Mouse (Mus musculus) myocyte (in vitro differentiated cells): Measurements from ENCODE around the gene Ms4a6c.

ENCODE experiments used
- CEBPB ChIP-seq: IDR thresholded peaks from 2 replicates; pipeline ENCODE4 v1.6.1; 2011; ENCODE audit warnings: mild to moderate bottlenecking, moderate library complexity; ENCODE audit not compliant: poor library complexity, insufficient read depth, severe bottlenecking
- E2F4 ChIP-seq: IDR thresholded peaks from one replicate; pipeline ENCODE4 v1.6.1; 2011; ENCODE audit warnings: mild to moderate bottlenecking, control low read depth, moderate library complexity; ENCODE audit not compliant: insufficient read depth
- MAX ChIP-seq: IDR thresholded peaks from one replicate; pipeline ENCODE4 v1.6.1; 2011; ENCODE audit warnings: low read depth, mild to moderate bottlenecking, control low read depth
- MYOD1 ChIP-seq, 3 experiments: IDR thresholded peaks; one replicate each; pipeline ENCODE4 v1.6.1; 2011; ENCODE audit warnings: control low read depth in 2 of 3, low read depth in 2 of 3, mild to moderate bottlenecking in 2 of 3, moderate library complexity in 1 of 3; ENCODE audit not compliant: insufficient read length in 2 of 3, control insufficient read depth in 1 of 3
- MYOG ChIP-seq, 3 experiments: IDR thresholded peaks; one replicate each; pipeline ENCODE4 v1.6.1; 2011; ENCODE audit warnings: control low read depth in 2 of 3, low read depth in 2 of 3, mild to moderate bottlenecking in 2 of 3; ENCODE audit not compliant: insufficient read length in 2 of 3, control insufficient read depth in 1 of 3, insufficient read depth in 1 of 3
- POLR2A ChIP-seq: IDR thresholded peaks from one replicate; pipeline ENCODE4 v1.6.1; 2011; ENCODE audit warnings: low read depth, mild to moderate bottlenecking, control low read depth, moderate library complexity; ENCODE audit not compliant: insufficient read length
- POLR2AphosphoS2 ChIP-seq: IDR thresholded peaks from one replicate; pipeline ENCODE4 v1.6.1; 2011; ENCODE audit warnings: low read depth, control low read depth; ENCODE audit not compliant: insufficient read length
- REST ChIP-seq: IDR thresholded peaks from one replicate; pipeline ENCODE4 v1.6.1; 2011; ENCODE audit warnings: mild to moderate bottlenecking, control low read depth, moderate library complexity; ENCODE audit not compliant: insufficient read depth, insufficient read length
- TCF12 ChIP-seq: IDR thresholded peaks from one replicate; pipeline ENCODE4 v1.6.1; 2011; ENCODE audit warnings: mild to moderate bottlenecking, control low read depth; ENCODE audit not compliant: poor library complexity, insufficient read depth, severe bottlenecking
- TCF3 ChIP-seq: IDR thresholded peaks from one replicate; pipeline ENCODE4 v1.6.1; 2011; ENCODE audit warnings: low read depth, control low read depth; ENCODE audit not compliant: insufficient read length
- USF1 ChIP-seq: IDR thresholded peaks from one replicate; pipeline ENCODE4 v1.6.1; 2011; ENCODE audit warnings: low read depth, mild to moderate bottlenecking, control low read depth, moderate library complexity

- TF ChIP-seq POLR2A (no peak), E2F4 (no peak), USF1 (no peak), POLR2AphosphoS2 (no peak), MYOG (IDR thresholded peaks at IDR 0.05; ENCODE audit: control insufficient read depth in 1 of 3, insufficient read depth in 1 of 3, insufficient read length in 2 of 3, low read depth in 2 of 3) (no peak), MAX (no peak), MYOD1 (IDR thresholded peaks at IDR 0.05; ENCODE audit: control insufficient read depth in 1 of 3, insufficient read length in 2 of 3, low read depth in 2 of 3) (no peak), TCF12 (no peak), CEBPB (no peak), TCF3 (no peak), REST (no peak)
These were observed 13.5 kb downstream of the Ms4a6c start for GRCm38 (mm10) chr19:11482684-11483083.
